Mouse (Mus musculus): Measurements from ENCODE around the gene Hopx. TPM values are rescaled to one million over a fixed set of nuclear protein-coding genes. Genes with fewer than 3 reads are reported as not detected.

The Hopx gene
- polyA plus RNA-seq, 1 experiment from 2014 or later = 2.8 TPM

Other genes starting within 250 kb of the Hopx start
- gene Aasdh, start 209.6 kb downstream of the Hopx start, polyA plus RNA-seq (2014; fragmentation: Nextera tagmentation; extraction: Ambion mirVana) = 12.5 and 13.1 TPM in 2 replicates
- gene Paics, start 163.8 kb downstream of the Hopx start, polyA plus RNA-seq (2014; fragmentation: Nextera tagmentation; extraction: Ambion mirVana) = 228 and 252 TPM in 2 replicates
- gene Ppat, start 163.5 kb downstream of the Hopx start, polyA plus RNA-seq (2014; fragmentation: Nextera tagmentation; extraction: Ambion mirVana) = 23.1 and 26.5 TPM in 2 replicates
- gene Srp72, start 140.4 kb downstream of the Hopx start, polyA plus RNA-seq (2014; fragmentation: Nextera tagmentation; extraction: Ambion mirVana) = 96.9 and 107 TPM in 2 replicates
- gene Arl9, start 111.1 kb downstream of the Hopx start, polyA plus RNA-seq (2014; fragmentation: Nextera tagmentation; extraction: Ambion mirVana) = not detected in 2 replicates
- gene Thegl, start 99.1 kb downstream of the Hopx start, polyA plus RNA-seq (2014; fragmentation: Nextera tagmentation; extraction: Ambion mirVana) = 0.12 and 0.43 TPM in 2 replicates
- gene Spink2, start 96.3 kb upstream of the Hopx start, polyA plus RNA-seq (2014; fragmentation: Nextera tagmentation; extraction: Ambion mirVana) = 3.9 and 4.7 TPM in 2 replicates
- 35.8 and 40.4 TPM in 2 replicates for gene Rest, start 150.4 kb upstream of the Hopx start, polyA plus RNA-seq (2014; fragmentation: Nextera tagmentation; extraction: Ambion mirVana)
- 25.6 and 25.7 TPM in 2 replicates for gene Noa1, start 195.0 kb upstream of the Hopx start, polyA plus RNA-seq (2014; fragmentation: Nextera tagmentation; extraction: Ambion mirVana)
- 53.9 and 62.1 TPM in 2 replicates for gene Polr2b, start 195.0 kb upstream of the Hopx start, polyA plus RNA-seq (2014; fragmentation: Nextera tagmentation; extraction: Ambion mirVana)